Mouse (Mus musculus): ENCODE data around the gene Mvd. TPM values are rescaled to one million over a fixed set of nuclear protein-coding genes. Genes with fewer than 3 reads are reported as not detected.

Gene Mvd
- total RNA-seq (2021): 1 to 10 TPM; 3.9 to 5.0 TPM
- long read RNA-seq, experiment 1, transcript Mvd-201 (10 exons, 1,756 nt): major isoform, 10 of 10 reads
- long read RNA-seq, experiment 1, partial matches to known transcripts: 0 of 10 reads
- long read RNA-seq, experiment 1, other reads (novel, unspliced or antisense): 0 of 10 reads
- long read RNA-seq, experiment 2, partial matches to known transcripts: 1 of 2 reads
- long read RNA-seq, experiment 2, other reads (novel, unspliced or antisense): 0 of 2 reads

DNA sequence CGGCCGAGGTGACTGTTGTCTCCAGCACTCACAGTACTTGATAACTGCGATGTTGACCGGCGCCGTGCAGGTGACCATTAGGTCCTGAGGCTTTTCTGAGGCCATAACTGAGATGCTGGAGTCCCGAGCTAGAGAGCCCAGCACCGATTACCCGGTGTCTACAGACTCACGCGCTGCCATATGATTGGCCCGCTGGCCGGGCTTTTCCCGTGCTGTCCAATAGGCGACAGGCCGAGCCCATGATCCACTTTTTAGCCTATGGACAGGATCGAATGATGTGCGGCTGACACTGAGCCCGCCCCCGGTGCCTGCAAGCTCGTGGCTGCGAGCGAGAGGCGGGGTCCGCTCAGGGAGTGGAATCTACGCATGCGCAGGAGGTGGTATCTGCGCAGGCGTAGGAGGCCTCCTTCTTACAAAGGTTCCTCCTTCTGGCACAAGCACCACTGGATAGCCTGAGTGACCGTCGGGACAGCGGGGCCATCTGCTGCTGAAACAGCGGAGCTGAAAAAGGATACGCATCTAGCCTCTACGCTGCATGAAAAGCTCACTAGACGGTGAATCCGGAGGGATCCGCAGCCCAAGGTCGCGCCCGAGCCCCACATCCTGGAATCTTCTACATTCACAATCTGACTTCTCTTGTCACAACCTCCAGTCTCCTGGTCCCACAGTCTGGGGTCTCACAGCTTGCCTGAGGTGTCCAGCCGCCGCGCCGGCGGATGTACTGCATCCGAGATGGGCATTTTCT lies at the start of gene Mvd:
Mvd (minus strand) TSS at position 161 of the 745 bp plus-strand sequence.
- peak; percentile 98 to 100 for DNase-seq

DNA sequence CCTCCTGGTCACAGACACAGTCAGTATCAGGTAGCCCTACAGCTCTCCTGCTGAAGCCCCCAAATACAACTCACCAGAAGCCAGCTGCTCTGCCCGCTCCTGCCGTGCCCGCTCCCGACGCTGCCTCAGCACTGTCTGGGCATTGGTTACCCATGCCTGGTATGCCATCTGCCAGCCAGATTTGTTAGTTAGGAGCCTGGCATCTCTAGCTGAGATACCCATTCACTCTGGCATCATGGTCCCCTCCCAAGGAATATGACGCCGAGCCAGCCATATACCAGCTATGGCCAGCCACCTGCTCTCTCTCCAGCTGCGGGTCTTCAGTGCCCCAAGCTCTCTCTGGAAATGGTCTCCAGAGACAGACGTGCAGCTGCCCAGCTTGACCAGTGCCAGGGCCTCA lies 45.2 kb upstream of the Mvd start:
- no peak for DNase-seq

DNA sequence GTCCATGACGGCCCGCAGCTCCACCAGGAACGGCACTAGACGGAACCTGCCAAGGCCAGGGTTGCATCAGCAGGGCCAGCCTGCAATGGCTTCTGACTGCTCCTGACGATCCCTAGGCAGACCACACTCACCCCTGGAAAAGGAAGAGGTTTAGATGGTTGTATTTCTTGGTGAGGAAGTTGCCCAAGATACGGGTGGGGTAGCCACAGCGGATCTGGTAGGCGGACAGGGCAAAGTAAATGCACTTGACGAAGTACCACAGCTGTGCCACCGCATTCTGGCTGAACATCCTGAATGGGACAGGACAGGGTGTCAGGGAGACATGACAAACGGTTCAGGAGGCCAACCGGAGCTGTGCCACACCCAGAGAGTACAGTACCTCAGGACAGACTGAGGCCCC lies 41.6 kb upstream of the Mvd start:
- DNase-seq: no peak

DNA sequence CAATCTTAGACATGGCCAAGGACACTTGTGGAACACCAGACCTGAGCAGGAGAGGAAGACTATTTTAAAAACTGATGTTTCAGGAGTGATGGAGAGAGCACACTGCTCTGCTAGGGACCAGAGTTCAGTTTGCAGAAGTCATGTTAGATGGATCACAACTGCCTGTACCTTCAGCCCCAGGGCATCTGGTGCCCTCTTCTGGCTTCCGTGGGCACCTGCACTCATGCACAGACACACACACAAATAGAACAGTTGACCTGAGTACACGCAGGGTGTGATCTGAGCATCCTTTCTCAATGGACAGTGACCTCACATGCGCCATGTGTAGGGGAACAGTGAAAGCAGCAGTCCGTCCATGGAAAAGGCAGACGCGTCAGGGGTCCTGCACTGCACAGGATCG lies 40.7 kb upstream of the Mvd start:
- no peak for DNase-seq

DNA sequence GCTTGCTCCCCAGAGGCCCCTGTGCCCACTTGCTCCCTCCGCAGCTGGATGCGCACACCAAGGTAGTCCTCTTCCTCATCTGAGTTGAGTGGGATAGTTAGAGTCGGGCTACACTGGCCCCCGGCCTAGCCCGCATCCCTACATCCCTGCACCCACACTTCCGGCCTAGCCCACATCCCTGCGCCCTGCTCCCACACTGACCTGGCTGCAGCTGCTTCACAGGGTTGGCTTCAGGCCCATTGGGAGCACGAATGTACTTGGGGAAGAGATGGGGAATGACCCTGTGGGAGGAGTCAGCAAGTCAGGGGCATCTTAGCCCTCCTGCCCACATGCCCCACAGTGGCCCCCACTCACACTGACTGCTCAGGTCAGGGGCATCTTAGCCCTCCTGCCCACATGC lies 39.2 kb upstream of the Mvd start:
- no peak for DNase-seq

DNA sequence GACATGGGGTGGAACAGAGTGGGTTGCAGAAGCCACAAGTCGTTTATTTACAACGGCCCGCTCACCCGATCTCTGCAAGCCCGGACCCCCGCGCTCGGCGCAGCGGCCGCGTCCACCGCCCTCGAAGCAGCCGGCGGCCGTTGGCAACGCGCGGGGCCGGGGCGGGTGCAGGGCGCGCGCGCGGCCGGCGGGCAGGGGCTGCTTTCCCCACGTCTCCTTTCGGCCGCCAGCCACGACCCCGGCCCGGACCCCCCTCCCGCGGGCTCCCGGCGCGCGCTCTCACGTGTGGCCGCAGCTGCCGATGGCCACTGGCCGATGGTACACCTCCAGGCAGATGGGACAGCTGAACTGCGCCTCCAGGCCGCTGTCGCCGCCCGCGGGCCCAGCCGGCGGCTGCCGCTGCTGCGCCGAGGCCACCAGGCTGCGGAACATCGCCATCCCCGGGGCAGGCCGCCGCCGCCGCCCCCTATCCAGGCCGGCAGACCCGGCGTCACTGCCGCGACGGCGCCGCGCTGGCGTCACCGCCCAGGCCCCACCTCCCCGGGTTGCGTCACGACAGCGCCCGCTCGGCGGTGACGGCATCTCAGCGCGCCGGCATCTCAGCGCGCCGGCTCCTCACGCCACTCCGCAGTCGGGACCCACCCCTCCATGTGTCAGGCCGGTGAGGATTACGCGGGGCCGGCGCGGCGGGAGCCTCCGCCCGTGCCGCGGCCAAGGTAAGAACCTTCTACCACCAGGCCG lies 32.5 kb upstream of the Mvd start, which contains the start of the genes Rnf166 and Ctu2:
Rnf166 (minus strand) TSS at position 485 of the 741 bp plus-strand sequence.
Ctu2 (plus strand) TSS at position 564 of the 741 bp plus-strand sequence.
- peak; percentile 93 for DNase-seq

DNA sequence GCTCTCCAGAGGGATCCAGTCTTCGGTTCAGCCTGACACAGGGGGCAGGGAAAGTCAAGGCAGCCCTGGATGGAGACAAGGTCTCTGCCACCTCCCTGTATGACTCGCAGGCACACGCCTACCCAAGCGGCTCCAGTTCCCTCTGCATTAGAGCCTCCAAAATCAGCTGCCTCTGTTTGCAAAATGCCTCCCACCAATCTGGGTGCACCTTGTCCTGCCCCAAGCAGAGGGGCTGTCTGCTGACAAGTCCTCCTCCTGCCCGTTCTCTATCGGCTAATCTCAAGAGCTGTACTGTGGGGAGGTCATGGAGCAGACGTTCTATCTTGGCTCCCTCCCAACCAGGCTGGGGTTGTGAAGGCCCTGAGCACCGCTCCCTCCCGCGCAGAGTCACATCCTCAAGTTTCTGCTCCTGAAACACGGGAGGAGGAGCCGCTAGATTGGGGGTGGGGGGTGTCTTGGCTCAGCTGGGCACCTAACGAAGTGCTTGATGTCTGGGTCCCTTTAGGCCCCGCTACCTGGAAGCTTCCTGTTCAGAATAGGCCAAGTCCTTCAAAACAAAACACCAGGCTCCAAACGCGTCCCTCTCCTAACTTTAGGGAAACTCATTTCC lies 31.8 kb upstream of the Mvd start:
- peak; percentile 56 to 62 for DNase-seq

DNA sequence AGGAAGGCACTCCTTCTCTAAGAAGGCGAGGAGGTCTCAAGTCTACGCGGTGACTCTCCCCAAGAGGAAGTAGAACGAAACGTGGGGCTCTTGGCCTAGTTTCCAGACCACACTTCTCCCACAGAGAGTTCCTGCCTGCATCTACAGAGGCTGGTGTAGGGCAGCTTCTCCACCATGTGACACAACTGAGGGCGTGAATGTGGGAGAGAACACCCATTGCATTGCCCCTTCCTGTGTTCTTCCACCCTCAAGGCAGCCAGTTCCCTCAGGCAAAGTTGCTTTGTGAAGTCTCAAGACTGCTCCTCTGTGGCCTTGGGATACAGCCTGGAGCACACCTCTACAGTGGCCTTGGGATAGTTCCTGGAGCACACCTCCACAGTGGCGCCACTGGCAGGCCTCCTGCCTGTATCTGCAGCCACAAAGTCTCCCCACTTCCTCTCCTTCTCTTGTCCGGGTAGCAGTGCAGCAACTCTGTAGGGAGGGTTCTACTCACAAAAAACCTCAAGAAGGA lies 30.7 kb upstream of the Mvd start:
- peak; percentile 22 to 48 for DNase-seq

DNA sequence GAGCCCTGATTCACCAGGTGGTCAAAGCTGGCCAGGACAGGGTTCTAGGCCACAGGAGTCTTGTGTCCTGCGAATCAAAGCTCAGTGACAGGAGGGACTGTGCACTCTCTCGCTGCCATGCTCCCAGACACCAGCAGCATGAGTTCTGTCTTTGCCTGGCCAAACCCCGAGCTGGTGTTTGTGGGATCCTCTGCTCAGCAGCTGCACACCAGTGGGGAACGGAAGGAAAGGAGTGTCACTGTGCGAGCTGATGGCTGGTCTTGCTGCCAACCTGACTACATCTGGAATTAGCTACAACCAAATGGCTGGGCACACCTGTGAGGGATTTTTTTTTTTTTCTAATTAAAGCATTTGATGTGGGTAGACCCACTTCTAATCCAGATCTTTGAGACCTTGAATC lies 27.5 kb upstream of the Mvd start:
- DNase-seq: no peak

DNA sequence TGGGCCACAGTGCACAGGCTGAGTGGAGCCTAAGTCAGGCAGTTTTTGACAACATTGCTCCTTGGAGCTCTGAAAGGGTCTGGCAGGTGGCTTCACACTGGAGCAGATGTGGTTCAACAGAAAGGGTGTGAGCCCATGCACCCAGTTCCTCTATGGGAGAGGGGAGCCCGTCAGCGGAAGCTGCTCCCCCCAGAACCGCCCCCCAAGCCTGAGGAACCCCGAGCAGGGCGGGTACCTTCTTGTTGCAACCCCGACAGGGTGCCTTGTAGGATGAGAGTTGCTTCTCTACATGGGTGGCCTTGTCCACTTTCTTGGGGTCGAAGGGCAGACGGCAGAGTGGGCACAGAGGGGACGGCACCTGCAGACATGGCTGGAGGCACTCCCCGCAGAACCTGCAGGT lies 26.7 kb upstream of the Mvd start:
- DNase-seq: no peak

DNA sequence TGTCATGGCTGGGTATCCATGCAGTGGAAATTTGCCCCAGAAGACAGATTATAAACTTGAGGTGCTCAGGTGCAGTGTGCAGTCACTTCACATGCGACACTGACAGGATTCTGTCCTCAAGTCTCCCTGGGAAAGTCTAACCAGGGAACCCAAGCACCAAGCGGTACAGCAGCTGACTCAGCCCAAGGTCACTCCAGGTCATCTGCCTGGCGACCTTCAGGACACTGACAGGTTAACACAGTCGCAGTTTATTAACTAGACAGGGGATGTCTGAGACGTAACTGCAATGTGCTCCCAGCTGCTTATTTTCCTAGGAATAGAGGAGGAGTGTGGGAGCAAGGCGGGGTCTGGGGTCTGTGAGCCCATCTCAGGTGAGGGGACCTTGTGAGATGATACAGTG lies 26.2 kb upstream of the Mvd start:
- no peak for DNase-seq

DNA sequence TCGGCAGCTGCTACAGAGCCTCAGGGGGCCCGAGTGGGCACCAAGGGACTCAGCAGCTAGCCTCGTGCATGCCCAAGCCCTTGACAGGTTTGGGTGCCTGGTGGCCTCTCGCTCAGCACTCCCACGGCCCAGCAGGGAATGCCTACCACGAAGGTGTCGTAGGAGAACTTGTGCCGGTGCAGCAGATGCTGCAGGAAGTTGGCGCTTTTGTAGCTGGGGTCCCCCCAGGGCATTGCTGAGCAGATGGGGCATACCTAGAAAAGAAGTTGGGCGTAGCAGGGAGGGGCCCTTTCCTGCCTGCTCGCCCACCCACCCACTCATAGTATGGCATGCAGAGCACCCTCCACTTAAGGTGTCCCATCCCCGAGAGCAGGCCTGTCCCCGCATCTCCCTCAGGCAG lies 24.6 kb upstream of the Mvd start:
- no peak for DNase-seq

DNA sequence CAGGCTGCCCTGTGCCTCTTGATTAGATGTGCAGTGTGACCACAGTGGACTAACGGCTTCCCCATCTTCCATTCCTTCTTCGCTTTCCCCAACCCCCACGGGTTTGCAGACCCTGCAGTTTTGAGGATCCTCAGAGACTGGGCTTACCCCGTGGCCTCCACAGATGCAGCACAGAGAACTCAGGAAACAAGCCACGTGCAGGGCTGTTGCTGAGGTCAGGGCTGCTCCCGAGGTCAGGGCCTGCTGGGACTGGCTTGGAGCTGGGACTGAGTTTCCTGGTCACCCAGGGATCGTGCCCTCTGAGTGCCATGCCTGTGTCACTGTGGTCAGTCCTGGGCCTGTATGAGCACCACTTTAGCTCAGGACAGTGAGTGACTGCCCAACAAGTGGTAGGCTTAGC lies 21.8 kb upstream of the Mvd start:
- no peak for DNase-seq

DNA sequence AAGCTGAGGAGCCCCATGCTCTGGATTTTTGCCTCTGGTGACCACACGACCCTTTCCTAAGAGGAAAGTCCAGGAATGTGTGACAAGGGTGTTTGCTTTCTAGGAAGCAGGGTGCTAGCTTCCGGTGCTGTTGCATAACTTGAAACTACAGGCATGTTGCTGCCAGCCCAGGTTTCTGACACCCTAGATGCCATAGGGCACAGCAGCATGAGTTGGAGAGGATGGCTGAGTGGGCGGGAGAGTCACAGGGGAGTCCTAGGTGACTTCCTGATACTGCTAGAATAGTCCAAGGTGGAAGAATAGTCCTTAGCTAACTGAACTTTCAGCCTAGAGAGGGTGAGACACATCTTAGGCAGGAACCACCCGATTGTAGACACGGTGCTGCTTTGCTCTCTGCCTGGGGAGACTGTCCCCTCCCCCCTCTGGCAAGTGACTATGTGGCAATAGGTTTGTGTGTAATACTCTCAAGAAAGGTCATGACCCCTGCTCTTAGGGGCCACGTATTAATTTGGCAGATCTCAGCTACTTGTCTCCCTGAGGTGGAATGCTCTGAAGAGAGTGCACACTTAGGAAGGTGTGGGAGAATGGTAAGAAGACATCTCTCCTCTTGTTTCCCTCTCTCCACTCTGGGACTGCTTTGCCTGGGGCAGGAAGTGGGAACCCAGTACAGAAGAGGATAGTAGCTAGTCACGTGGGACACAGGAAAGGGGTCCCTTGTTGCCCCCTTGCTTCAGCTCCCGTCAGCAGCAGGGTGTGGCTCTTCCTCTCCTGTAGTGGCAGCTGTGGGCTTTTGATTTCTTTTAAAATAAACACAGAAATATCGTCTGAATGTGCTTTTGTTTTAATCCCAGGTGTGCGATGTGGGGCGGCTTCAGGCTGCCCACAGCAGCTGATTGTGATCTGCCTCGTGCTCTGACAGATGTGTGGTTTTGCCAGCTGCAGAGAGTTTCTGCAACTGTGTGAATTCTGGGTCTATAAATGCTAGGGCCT lies 20.7 kb upstream of the Mvd start:
- no peak for DNase-seq

DNA sequence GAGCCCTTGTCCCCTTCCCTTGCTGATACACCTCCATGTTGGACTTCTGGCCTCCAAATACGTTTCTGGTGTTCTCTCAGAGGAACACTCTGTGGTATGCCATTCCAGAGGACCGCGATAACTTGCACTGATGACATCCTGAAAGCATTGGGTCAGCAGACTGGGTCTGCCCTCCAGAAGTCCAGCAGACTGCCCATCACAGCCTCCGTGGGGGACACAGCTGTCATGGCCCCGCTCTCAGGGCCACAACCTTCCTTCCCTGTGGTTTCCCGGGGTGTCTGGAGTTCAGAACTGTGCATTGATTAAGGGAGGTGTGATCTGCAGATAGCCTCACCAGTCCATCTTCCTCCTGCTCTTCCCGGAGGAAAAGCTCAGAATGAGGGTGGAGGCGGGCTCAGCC lies 19.3 kb upstream of the Mvd start:
- DNase-seq: no peak

DNA sequence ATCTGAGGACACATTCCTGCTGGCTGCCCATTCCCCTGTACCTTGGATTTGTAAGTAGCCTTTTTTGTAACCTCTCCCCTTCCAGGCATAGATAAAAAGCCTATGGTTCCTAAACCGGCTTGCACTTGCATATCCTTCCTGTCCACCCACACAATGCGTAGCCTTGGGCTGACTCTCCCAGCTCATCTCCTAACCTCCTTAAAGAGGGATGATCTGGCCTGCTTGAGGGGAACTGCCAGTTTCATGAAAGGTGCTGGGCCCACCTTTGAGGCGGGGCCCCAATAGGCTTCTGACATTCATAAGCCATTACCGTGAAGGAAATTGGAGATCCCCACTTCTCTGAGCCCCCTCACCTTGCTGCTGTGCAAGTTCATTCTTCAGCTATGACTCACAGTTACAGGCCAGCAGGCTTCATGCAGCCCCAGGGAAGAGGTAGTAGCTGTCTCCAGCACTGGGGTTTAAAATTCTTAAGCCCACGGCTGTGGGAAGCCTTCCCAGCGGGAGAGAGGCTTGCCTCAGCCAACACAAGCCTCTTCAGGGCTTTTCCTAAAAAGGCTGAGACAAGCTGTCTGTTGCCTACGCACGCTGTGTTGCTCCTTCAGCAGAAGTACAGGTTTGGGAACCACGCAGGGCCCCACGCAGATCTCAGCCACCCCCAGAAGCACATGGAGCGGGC lies 18.4 kb upstream of the Mvd start:
- DNase-seq: no peak

DNA sequence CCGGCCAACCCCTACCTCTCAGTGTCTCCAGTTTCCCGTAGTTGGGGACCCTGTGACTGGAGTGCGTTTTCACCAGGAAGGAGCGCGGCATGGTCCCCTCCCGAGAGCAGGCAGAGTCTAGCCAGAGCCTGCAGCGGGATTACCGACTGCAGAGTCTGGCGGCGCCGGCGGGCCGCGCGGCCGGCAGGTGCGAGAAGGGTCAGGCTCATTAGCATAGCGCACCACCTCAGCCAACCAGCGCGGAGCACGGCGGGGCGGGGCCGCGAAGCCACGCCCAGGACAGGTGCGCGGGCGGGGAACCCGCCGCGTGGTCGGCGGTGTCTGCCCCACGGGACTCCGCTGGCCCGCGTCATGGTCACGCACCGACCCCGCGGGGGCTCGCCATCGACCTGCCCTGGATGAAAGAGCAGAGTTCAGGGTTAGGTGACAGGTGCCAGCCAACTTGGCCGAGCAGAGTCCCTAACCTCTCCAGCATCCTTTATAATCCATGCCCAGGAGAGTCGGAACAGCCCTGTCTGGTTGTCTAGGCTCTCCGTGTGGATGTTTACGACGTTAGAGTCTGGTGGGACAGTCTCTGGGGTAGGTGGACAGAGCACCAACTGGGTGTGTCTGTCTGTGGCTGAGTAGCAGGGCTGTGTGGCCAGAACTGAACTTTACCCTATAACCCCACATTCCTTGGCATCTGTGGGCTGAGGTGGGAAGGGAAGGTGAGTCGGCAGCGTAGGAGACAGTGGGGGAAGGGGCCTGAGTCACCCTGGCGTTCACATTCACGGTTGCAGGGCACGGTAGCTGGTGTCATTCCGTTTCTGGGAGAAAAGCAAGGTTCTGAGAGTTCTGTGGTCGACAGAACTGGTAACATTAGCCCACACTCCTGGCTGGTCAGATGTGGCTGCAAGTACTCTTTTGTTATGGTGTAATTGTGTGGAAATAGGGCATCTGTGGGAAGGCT lies 17.6 kb upstream of the Mvd start, which contains the start of gene Snai3:
Snai3 (minus strand) TSS at position 210 of the 949 bp plus-strand sequence.
- DNase-seq: peak; percentile 45 to 47

DNA sequence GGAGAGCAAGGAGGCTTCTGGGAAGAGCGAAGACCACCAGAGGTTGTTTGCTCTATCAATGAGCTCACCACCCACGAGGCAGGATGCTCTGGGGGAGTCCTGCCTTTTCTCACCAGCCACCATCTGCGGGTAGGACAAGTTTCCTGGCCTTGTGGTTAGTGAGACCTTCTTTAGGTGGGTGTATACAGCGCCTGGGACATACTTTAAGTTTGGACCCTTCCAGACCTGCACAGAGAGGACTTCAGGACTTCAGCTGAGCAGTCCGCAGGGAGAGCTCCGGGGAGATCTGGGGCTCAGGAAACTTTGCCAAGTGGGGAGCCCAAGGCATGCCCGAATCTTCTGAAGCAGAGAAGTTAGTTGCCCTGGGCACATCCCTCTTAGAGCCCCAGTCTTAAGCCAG lies 16.8 kb upstream of the Mvd start:
- DNase-seq: no peak

DNA sequence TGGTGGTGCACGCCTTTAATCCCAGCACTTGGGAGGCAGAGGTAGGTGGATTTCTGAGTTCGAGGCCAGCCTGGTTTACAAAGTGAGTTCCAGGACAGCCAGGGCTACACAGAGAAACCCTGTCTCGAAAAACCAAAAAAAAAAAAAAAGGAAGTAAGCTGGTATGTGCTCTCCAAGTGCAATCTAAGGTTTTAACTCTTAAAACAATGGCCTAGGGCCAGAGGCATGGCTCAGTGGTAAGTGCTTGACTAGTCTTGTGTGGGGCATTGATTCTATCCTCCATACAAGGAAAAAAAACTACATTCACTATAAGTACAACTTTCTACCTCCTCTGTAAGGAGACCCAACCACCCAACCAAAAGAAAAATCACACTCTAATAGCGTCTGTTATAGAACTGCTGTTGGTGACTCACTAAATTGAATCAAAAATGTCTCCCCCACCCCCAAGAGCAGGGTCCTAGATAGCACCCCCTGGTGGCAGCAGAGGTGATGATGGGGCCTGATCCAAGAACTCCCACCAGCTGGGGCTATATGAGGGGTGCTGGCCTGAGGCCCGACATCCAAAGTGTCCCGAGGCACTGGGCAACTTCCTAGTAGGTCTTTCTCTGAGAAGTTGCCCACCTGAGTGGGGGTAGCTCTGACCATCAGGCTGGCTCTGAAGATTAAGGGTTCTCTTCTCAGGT lies 16.1 kb upstream of the Mvd start:
- no peak for DNase-seq

All from heart, adult 18-20 months (tissue).